Mouse (Mus musculus) midbrain, embryonic 16.5 days (tissue): ENCODE measurements at regions not wholly inside any gene's neighbourhood (a gene's known extent, or its start where the extent isn't known, plus 50 kb on each side); places are given as distances from the start of the nearest gene placed in this dataset.

Source experiments
- ATAC-seq: fragments of 200-750 bp; cut with Nextera tagmentation; 2 replicates; pipeline ENCODE4 v1.8.0; 2017; ENCODE audit warnings: moderate TSS enrichment
- H3K27ac ChIP-seq: fragments of 300-500 bp; sonication (generic); 2 replicates; pipeline ENCODE4 v1.5.1; 2014; ENCODE audit warnings: mild to moderate bottlenecking, low read length, mixed read lengths
- H3K27me3 ChIP-seq: fragments of 300-500 bp; sonication (generic); 2 replicates; pipeline ENCODE4 v1.6.1; 2014; ENCODE audit warnings: low read depth, low read length, mixed read lengths; ENCODE audit not compliant: control insufficient read depth, insufficient read depth
- H3K36me3 ChIP-seq: fragments of 300-500 bp; sonication (generic); 2 replicates; pipeline ENCODE4 v1.6.1; 2014; ENCODE audit warnings: mild to moderate bottlenecking, low read length, moderate library complexity, mixed read lengths; ENCODE audit not compliant: control insufficient read depth, insufficient read depth
- H3K4me1 ChIP-seq: fragments of 300-500 bp; sonication (generic); 2 replicates; pipeline ENCODE4 v1.6.1; 2014; ENCODE audit warnings: mild to moderate bottlenecking, low read length, mixed read lengths; ENCODE audit not compliant: control insufficient read depth, insufficient read depth
- H3K4me2 ChIP-seq: fragments of 300-500 bp; sonication (generic); 2 replicates; pipeline ENCODE4 v1.6.1; 2014; ENCODE audit warnings: mild to moderate bottlenecking, low read length, mixed read lengths
- H3K4me3 ChIP-seq: fragments of 300-500 bp; sonication (generic); 2 replicates; pipeline ENCODE4 v1.5.1; 2014; ENCODE audit warnings: low read depth, mild to moderate bottlenecking, low read length, moderate library complexity, mixed read lengths
- H3K9ac ChIP-seq: fragments of 300-500 bp; sonication (generic); 2 replicates; pipeline ENCODE4 v1.6.1; 2014; ENCODE audit warnings: low read depth, low read length, mixed read lengths
- H3K9me3 ChIP-seq: fragments of 300-500 bp; sonication (generic); replicated peaks from 2 replicates; pipeline ENCODE4 v1.6.1; 2014; ENCODE audit warnings: mild to moderate bottlenecking, low read length, mixed read lengths; ENCODE audit not compliant: control insufficient read depth, poor library complexity, severe bottlenecking
- WGBS: fragments of 180-500 bp; shearing (Covaris S2); extraction: QIAGEN DNeasy Blood & Tissue Kit; methylation state at CpG from one replicate; pipeline ENCODE4 v1.1.7; 2014; 5-methylcytosine and 5-hydroxymethylcytosine counted together

- WGBS, result 73% methylated on average over 2 of the region's 2 CpGs
Measured at GRCm38 (mm10) chr5:51241156-51241555, 326.4 kb downstream of the Ppargc1a start.

GRCm38 (mm10) chr5:51234004-51234355 lies 333.5 kb downstream of the Ppargc1a start:
- ATAC-seq, result no peak
- no peak overlapping the region for H3K9ac ChIP-seq
- 70% methylated on average over 2 of the region's 2 CpGs for WGBS
- H3K4me3 ChIP-seq, result no peak overlapping the region
- H3K4me2 ChIP-seq, result no peak overlapping the region
- no peaks in the 10 kb centered on the region for H3K36me3 ChIP-seq
- no peaks in the 10 kb centered on the region for H3K27me3 ChIP-seq
- H3K27ac ChIP-seq, result no peak overlapping the region
- no peaks in the 10 kb centered on the region for H3K9me3 ChIP-seq
- H3K4me1 ChIP-seq, result peaks cover 4% of the 10 kb centered on the region; the same call in 1 of the 2 replicates

More at GRCm38 (mm10) chr5:51241156-51241555, 326.4 kb downstream of the Ppargc1a start:
- Histone ChIP-seq H3K9me3 (no peaks in the 10 kb centered on the region), H3K4me1 (no peaks in the 10 kb centered on the region), H3K27me3 (no peaks in the 10 kb centered on the region), H3K9ac (no peak overlapping the region), H3K4me2 (no peak overlapping the region), H3K36me3 (no peaks in the 10 kb centered on the region), H3K27ac (no peak overlapping the region), H3K4me3 (no peak overlapping the region)
- ATAC-seq, result no peak

- no peaks in the 10 kb centered on the region for H3K36me3 ChIP-seq
- H3K9ac ChIP-seq, result no peak overlapping the region
- H3K4me1 ChIP-seq, result peaks cover 4% of the 10 kb centered on the region; the same call in 1 of the 2 replicates
- H3K9me3 ChIP-seq, result no peaks in the 10 kb centered on the region
- no peaks in the 10 kb centered on the region for H3K27me3 ChIP-seq
- H3K4me2 ChIP-seq, result no peak overlapping the region
- ATAC-seq, result no peak
- WGBS, result 52% methylated on average over 5 of the region's 5 CpGs
- H3K27ac ChIP-seq, result no peak overlapping the region
- no peak overlapping the region for H3K4me3 ChIP-seq
Measured at GRCm38 (mm10) chr5:51233271-51234003, 334.1 kb downstream of the Ppargc1a start.

GRCm38 (mm10) chr5:51229806-51230205 lies 337.7 kb downstream of the Ppargc1a start:
- 96% methylated on average over 2 of the region's 2 CpGs for WGBS
- Histone ChIP-seq H3K9me3 (no peaks in the 10 kb centered on the region), H3K4me2 (no peak overlapping the region), H3K9ac (no peak overlapping the region), H3K27ac (no peak overlapping the region), H3K4me3 (no peak overlapping the region), H3K4me1 (peaks cover 4% of the 10 kb centered on the region; the same call in 1 of the 2 replicates), H3K27me3 (no peaks in the 10 kb centered on the region), H3K36me3 (no peaks in the 10 kb centered on the region)
- no peak for ATAC-seq

- Histone ChIP-seq H3K9ac (no peak overlapping the region), H3K4me1 (no peaks in the 10 kb centered on the region), H3K9me3 (no peaks in the 10 kb centered on the region), H3K36me3 (no peaks in the 10 kb centered on the region), H3K27me3 (no peaks in the 10 kb centered on the region), H3K4me2 (no peak overlapping the region), H3K27ac (no peak overlapping the region), H3K4me3 (no peak overlapping the region)
- no peak for ATAC-seq
- 60% methylated on average over 3 of the region's 3 CpGs for WGBS
Measured at GRCm38 (mm10) chr5:51227996-51228395, 339.5 kb downstream of the Ppargc1a start.

- Histone ChIP-seq H3K4me1 (no peaks in the 10 kb centered on the region), H3K4me2 (no peak overlapping the region), H3K9me3 (no peaks in the 10 kb centered on the region), H3K36me3 (no peaks in the 10 kb centered on the region), H3K27ac (no peak overlapping the region), H3K9ac (no peak overlapping the region), H3K4me3 (no peak overlapping the region), H3K27me3 (no peaks in the 10 kb centered on the region)
- ATAC-seq, result no peak
- WGBS, result 84% methylated on average over 1 of the region's 1 CpGs
Measured at GRCm38 (mm10) chr5:51203266-51203665, 364.3 kb downstream of the Ppargc1a start.

- Histone ChIP-seq H3K4me1 (no peaks in the 10 kb centered on the region), H3K9me3 (no peaks in the 10 kb centered on the region), H3K27me3 (no peaks in the 10 kb centered on the region), H3K36me3 (no peaks in the 10 kb centered on the region), H3K4me2 (no peak overlapping the region), H3K4me3 (no peak overlapping the region), H3K9ac (no peak overlapping the region), H3K27ac (no peak overlapping the region)
- 78% methylated on average over 4 of the region's 4 CpGs for WGBS
- ATAC-seq, result no peak
Measured at GRCm38 (mm10) chr5:51202525-51203215, 364.9 kb downstream of the Ppargc1a start.

- Histone ChIP-seq H3K4me2 (no peak overlapping the region), H3K27me3 (no peaks in the 10 kb centered on the region), H3K36me3 (no peaks in the 10 kb centered on the region), H3K4me3 (no peak overlapping the region), H3K4me1 (no peaks in the 10 kb centered on the region), H3K9ac (no peak overlapping the region), H3K27ac (no peak overlapping the region), H3K9me3 (no peaks in the 10 kb centered on the region)
- WGBS, result 46% methylated on average over 4 of the region's 4 CpGs
- ATAC-seq, result peak; percentile 75; the same call in 1 of the 2 replicates
Measured at GRCm38 (mm10) chr5:51196393-51197347, 370.9 kb downstream of the Ppargc1a start.
